Mouse (Mus musculus): ENCODE results near the gene Gm20662. TPM values are rescaled to one million over a fixed set of nuclear protein-coding genes. Genes with fewer than 3 reads are reported as not detected.

The Gm20662 gene
- polyA plus RNA-seq, 1 experiment from 2014 or later = 0.75 TPM

DNA sequence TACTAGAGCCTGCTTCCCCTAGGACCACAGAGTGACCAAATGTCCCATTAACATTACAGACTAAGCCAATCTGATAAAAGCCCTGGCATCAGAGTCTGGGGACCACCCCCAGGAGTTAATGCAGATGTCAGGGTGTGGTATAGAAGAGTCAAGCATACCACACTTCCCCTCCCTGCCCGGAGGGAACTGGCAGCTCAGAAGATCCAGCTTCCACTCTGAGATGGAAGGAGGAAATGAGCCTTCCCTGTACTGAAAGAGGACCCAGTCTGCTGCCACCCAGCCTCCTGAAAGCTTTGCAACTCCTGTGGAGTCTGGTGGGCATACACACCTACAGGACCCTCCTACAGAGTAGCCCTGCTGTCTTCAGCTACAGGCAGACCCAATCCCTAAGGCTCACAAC, 58.9 kb downstream of the Gm20662 start:
- Histone ChIP-seq H3K4me2 (ENCODE audit: low read depth, low read length) (no peak overlapping the region), H3K27ac (ENCODE audit: low read length) (no peak overlapping the region), H3K4me1 (replicated peaks; ENCODE audit: control insufficient read depth, insufficient read depth, low read length) (peaks cover 17% of the 10 kb centered on the region), H3K4me3 (ENCODE audit: low read length) (no peak overlapping the region), H3K27me3 (ENCODE audit: control insufficient read depth, insufficient read depth, low read depth, low read length) (no peaks in the 10 kb centered on the region), H3K9ac (ENCODE audit: low read length) (no peak overlapping the region), H3K9me3 (ENCODE audit: control insufficient read depth, low read length) (no peaks in the 10 kb centered on the region), H3K36me3 (ENCODE audit: control insufficient read depth, insufficient read depth, low read length) (peaks cover 14% of the 10 kb centered on the region)
- ATAC-seq (ENCODE audit: low read depth) = no peak
- 56% methylated on average over 1 of the region's 1 CpGs for WGBS

DNA sequence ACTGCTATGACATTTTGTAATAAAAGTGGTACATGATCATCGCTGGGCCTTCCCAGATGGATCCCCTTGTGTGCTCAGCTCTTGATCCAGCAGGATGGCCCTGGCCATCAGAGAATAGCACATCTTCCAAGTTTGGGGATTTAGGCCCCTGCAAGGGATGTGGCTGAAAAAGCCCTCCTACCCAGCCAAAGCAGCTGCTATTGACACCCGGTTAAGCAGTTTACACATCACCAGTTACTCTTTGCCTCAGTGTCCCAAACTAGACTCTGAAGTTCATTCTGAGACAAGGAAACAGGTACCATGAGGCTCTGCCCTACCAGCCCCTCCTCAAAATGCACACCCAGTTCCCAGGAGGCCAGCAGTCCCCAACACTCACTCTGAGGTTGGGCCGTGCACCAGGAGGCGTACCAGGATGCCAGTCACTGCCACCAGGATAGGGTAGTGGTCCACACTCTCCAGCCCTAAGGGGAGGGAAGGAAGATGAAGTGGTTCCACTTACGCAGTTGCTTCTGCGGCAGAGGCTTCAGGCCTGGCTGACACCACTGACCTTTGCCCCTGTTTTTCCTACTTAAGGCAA, 59.6 kb downstream of the Gm20662 start:
- peaks cover 16% of the 10 kb centered on the region for H3K4me1 ChIP-seq (replicated peaks; ENCODE audit: control insufficient read depth, insufficient read depth, low read length)
- H3K27me3 ChIP-seq (ENCODE audit: control insufficient read depth, insufficient read depth, low read depth, low read length) = no peaks in the 10 kb centered on the region
- peaks cover 14% of the 10 kb centered on the region for H3K36me3 ChIP-seq (ENCODE audit: control insufficient read depth, insufficient read depth, low read length)
- H3K9me3 ChIP-seq (ENCODE audit: control insufficient read depth, low read length) = no peaks in the 10 kb centered on the region
- no peak for ATAC-seq (ENCODE audit: low read depth)
- no peak overlapping the region for H3K4me2 ChIP-seq (ENCODE audit: low read depth, low read length)
- WGBS = 84% methylated on average over 6 of the region's 6 CpGs
- H3K9ac ChIP-seq (ENCODE audit: low read length) = no peak overlapping the region
- no peak overlapping the region for H3K27ac ChIP-seq (ENCODE audit: low read length)
- no peak overlapping the region for H3K4me3 ChIP-seq (ENCODE audit: low read length)

DNA sequence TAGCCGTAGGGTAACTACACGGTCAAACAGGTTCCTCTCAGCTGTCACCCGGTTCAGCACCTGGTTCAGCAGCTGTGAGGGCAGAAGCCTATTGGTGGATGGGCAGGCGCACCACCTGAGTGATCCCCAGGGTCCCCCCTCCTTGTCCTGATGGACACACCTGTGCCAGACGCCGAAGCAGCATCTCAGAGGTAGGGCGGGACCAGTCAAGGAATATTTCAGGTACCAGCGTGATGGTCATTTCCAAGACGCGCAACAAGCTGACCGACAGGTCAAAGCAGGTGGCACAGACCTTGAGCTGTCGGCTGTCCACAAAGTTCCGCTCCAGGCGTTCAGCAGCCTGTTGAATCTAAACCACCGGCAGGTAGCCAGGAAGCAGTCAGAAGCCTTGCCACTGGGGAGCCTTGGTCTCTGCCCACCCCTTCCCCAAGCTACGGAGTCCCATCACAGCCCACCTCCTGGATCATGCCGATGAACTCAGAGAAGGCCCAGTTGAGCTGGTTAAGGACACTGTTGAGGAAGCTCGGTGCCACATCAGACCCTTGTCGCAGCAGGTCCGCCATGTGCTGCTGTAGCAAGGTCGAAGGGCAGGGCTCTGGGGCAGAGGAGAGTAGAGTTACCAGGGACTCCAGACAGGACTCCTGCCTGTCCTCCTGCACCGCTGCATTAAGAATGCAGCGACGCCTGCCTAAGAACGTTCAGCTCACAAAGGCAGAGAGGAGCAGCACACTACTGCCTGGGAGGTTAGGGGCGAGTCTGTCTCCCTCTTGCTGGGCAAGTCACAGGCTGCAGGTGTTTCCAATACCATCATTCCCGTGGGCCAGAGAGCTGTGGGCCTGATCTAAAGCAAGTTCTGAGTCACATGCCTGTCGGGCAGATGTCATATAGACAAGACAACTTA, 60.5 kb downstream of the Gm20662 start:
- no peaks in the 10 kb centered on the region for H3K9me3 ChIP-seq (ENCODE audit: control insufficient read depth, low read length)
- no peak overlapping the region for H3K4me3 ChIP-seq (ENCODE audit: low read length)
- H3K4me1 ChIP-seq (replicated peaks; ENCODE audit: control insufficient read depth, insufficient read depth, low read length) = peaks cover 16% of the 10 kb centered on the region
- ATAC-seq (ENCODE audit: low read depth) = no peak
- WGBS = 78% methylated on average over 28 of the region's 28 CpGs
- no peaks in the 10 kb centered on the region for H3K27me3 ChIP-seq (ENCODE audit: control insufficient read depth, insufficient read depth, low read depth, low read length)
- peaks cover 12% of the 10 kb centered on the region for H3K36me3 ChIP-seq (ENCODE audit: control insufficient read depth, insufficient read depth, low read length)
- H3K27ac ChIP-seq (ENCODE audit: low read length) = no peak overlapping the region
- H3K4me2 ChIP-seq (ENCODE audit: low read depth, low read length) = no peak overlapping the region
- H3K9ac ChIP-seq (ENCODE audit: low read length) = no peak overlapping the region

DNA sequence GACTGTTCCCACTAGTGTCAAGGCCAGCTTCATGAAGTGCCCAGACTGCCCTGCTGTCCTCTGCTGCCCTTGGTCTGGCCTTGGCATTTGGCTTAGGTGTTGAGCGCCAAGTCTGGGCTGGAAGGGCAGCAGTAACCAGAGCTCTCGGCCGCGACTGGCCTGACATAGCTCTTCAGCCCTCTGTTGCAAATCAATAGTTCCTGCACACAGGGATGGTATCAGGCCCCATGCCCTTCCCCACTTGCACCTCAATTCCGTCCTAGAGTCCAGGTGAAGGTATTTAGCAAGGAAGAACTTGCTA, 61.1 kb downstream of the Gm20662 start:
- Histone ChIP-seq H3K36me3 (ENCODE audit: control insufficient read depth, insufficient read depth, low read length) (peaks cover 12% of the 10 kb centered on the region), H3K4me2 (ENCODE audit: low read depth, low read length) (no peak overlapping the region)
- 89% methylated on average over 5 of the region's 5 CpGs for WGBS

DNA sequence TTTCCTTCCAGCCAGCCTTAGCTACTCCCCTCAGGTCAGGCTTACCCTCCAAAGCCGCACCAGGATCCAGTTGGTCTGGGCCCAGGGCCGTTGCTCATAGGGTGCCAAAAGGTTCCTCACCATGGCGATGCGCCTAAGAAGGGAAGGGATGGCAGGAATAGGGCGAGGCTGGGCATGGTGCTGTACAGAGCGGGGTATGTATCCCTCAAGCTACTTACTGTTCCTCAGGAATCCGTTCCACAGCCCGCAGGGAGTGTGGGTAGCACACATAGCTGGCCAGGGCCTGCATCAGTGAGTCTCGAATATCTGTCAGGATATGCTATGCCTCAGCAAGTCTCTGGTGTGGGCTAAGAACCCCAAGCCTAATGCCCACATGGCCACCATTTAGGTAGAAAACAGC, 62.1 kb downstream of the Gm20662 start:
- WGBS = 95% methylated on average over 9 of the region's 9 CpGs
- Histone ChIP-seq H3K27me3 (ENCODE audit: control insufficient read depth, insufficient read depth, low read depth, low read length) (no peaks in the 10 kb centered on the region), H3K9ac (ENCODE audit: low read length) (no peak overlapping the region), H3K27ac (ENCODE audit: low read length) (no peak overlapping the region), H3K4me1 (replicated peaks; ENCODE audit: control insufficient read depth, insufficient read depth, low read length) (peaks cover 7% of the 10 kb centered on the region), H3K4me2 (ENCODE audit: low read depth, low read length) (no peak overlapping the region), H3K4me3 (ENCODE audit: low read length) (no peak overlapping the region), H3K36me3 (ENCODE audit: control insufficient read depth, insufficient read depth, low read length) (peaks cover 12% of the 10 kb centered on the region), H3K9me3 (ENCODE audit: control insufficient read depth, low read length) (no peaks in the 10 kb centered on the region)
- no peak for ATAC-seq (ENCODE audit: low read depth)

More for the DNA sequence above, 61.1 kb downstream of the Gm20662 start:
- Histone ChIP-seq H3K4me3 (ENCODE audit: low read length) (no peak overlapping the region), H3K27ac (ENCODE audit: low read length) (no peak overlapping the region), H3K27me3 (ENCODE audit: control insufficient read depth, insufficient read depth, low read depth, low read length) (no peaks in the 10 kb centered on the region), H3K9me3 (ENCODE audit: control insufficient read depth, low read length) (no peaks in the 10 kb centered on the region), H3K9ac (ENCODE audit: low read length) (no peak overlapping the region), H3K4me1 (replicated peaks; ENCODE audit: control insufficient read depth, insufficient read depth, low read length) (peaks cover 16% of the 10 kb centered on the region)
- no peak for ATAC-seq (ENCODE audit: low read depth)

DNA sequence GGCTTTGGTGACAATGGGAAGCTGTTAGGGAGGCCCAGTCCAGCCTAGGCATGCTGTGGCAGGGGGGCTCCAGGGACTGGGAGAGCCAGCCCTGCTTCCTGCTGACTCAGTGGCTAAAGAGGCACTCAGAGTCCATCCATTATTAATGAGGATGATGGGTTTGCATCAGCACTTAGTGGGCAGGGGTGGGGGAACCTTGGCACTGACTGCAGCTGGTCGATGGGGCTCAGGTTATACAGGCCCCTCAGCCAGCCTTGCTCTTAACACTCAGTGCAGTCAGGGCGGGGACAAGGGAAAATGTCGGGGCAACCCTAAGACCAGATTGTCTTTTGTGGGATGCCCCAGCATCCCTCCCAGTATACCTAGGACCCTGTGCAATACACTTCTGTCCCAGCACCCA, 66.0 kb downstream of the Gm20662 start:
- peaks cover 2% of the 10 kb centered on the region; the same call in 1 of the 2 replicates for H3K36me3 ChIP-seq (ENCODE audit: control insufficient read depth, insufficient read depth, low read length)
- no peaks in the 10 kb centered on the region for H3K4me1 ChIP-seq (replicated peaks; ENCODE audit: control insufficient read depth, insufficient read depth, low read length)
- H3K27me3 ChIP-seq (ENCODE audit: control insufficient read depth, insufficient read depth, low read depth, low read length) = no peaks in the 10 kb centered on the region
- no peak overlapping the region for H3K4me3 ChIP-seq (ENCODE audit: low read length)
- H3K27ac ChIP-seq (ENCODE audit: low read length) = no peak overlapping the region
- no peak for ATAC-seq (ENCODE audit: low read depth)
- H3K9me3 ChIP-seq (ENCODE audit: control insufficient read depth, low read length) = no peaks in the 10 kb centered on the region
- no peak overlapping the region for H3K4me2 ChIP-seq (ENCODE audit: low read depth, low read length)
- WGBS = 88% methylated on average over 3 of the region's 3 CpGs
- H3K9ac ChIP-seq (ENCODE audit: low read length) = no peak overlapping the region

DNA sequence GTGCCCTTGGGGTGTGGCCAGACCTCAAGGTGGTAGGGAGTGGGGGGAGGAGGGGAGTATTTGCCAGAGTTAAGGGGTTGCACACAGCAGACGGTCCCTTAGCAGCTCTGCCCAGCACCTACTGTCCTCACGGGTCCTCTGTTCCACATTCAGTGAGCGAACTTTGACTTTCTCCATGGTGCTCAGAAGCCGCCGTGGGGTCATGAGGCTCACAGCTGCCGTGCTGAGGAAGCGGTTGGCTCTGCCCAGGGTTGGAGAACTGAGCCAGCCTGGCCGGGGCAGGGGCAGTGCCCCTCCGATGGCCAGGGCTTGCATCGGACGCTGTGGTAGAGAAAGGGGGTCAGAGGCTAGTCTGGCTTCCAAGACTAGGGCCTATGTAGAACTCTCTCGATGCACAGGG, 67.2 kb downstream of the Gm20662 start:
- no peak overlapping the region for H3K4me3 ChIP-seq (ENCODE audit: low read length)
- no peak overlapping the region for H3K27ac ChIP-seq (ENCODE audit: low read length)
- WGBS = 87% methylated on average over 12 of the region's 12 CpGs
- H3K36me3 ChIP-seq (ENCODE audit: control insufficient read depth, insufficient read depth, low read length) = peaks cover 2% of the 10 kb centered on the region; the same call in 1 of the 2 replicates
- H3K4me2 ChIP-seq (ENCODE audit: low read depth, low read length) = no peak overlapping the region
- H3K9ac ChIP-seq (ENCODE audit: low read length) = no peak overlapping the region
- ATAC-seq (ENCODE audit: low read depth) = no peak
- H3K4me1 ChIP-seq (replicated peaks; ENCODE audit: control insufficient read depth, insufficient read depth, low read length) = no peaks in the 10 kb centered on the region
- no peaks in the 10 kb centered on the region for H3K27me3 ChIP-seq (ENCODE audit: control insufficient read depth, insufficient read depth, low read depth, low read length)
- no peaks in the 10 kb centered on the region for H3K9me3 ChIP-seq (ENCODE audit: control insufficient read depth, low read length)

DNA sequence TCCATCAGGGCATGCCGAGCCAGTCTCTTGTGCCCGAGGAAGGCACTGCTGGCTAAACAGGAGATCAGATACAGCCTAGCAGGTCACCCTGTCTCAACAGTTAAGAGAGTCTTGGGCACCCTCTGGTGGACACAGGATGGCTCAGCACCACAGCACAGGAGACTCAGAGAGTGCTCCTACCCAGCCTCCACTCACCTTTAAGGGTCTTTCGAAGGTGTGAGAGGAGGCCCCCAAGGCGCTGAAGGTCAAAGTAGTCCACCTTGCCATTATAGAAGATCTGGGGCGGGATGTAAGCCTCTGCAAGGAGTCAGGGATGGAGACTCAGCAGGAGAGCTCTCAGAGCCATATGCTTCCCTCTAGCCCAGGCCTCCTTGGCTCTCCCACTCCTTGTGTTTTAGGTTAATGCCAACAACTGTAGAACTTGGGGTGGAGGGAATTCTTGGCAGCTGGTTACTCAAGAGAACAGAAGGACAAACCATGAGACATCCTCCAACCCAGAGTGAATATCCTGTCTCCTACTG, 69.4 kb downstream of the Gm20662 start:
- H3K9ac ChIP-seq (ENCODE audit: low read length) = no peak overlapping the region
- no peak overlapping the region for H3K4me2 ChIP-seq (ENCODE audit: low read depth, low read length)
- 0 out of 2 replicates have a peak, but pooled peaks have one; percentile 35 for ATAC-seq (ENCODE audit: low read depth)
- no peaks in the 10 kb centered on the region for H3K4me1 ChIP-seq (replicated peaks; ENCODE audit: control insufficient read depth, insufficient read depth, low read length)
- no peaks in the 10 kb centered on the region for H3K27me3 ChIP-seq (ENCODE audit: control insufficient read depth, insufficient read depth, low read depth, low read length)
- no peak overlapping the region for H3K4me3 ChIP-seq (ENCODE audit: low read length)
- no peaks in the 10 kb centered on the region for H3K9me3 ChIP-seq (ENCODE audit: control insufficient read depth, low read length)
- no peak overlapping the region for H3K27ac ChIP-seq (ENCODE audit: low read length)
- 41% methylated on average over 5 of the region's 5 CpGs for WGBS
- peaks cover 2% of the 10 kb centered on the region; the same call in 1 of the 2 replicates for H3K36me3 ChIP-seq (ENCODE audit: control insufficient read depth, insufficient read depth, low read length)

DNA sequence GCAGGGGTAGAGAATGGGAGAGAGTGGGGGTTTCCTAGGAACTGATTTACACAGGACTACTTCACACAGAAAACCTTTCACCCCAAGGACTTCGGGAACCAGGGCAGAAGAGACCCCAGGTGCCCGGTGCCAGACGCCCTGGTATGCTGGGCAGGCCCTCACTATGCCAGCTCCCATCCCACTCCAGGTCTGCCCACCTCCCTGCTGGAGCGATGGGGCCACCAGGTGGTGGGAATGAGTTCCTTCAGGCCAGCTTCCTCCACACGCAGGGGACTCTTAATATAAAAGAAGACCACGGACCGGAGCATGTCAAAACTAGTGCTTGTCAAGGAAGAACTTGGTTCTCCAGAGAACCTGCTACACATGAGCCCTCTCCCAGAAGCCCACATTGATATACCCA, 71.0 kb downstream of the Gm20662 start:
- Histone ChIP-seq H3K36me3 (ENCODE audit: control insufficient read depth, insufficient read depth, low read length) (peaks cover 5% of the 10 kb centered on the region), H3K4me3 (ENCODE audit: low read length) (no peak overlapping the region), H3K27me3 (ENCODE audit: control insufficient read depth, insufficient read depth, low read depth, low read length) (no peaks in the 10 kb centered on the region), H3K9ac (ENCODE audit: low read length) (no peak overlapping the region), H3K4me2 (ENCODE audit: low read depth, low read length) (no peak overlapping the region), H3K4me1 (replicated peaks; ENCODE audit: control insufficient read depth, insufficient read depth, low read length) (no peaks in the 10 kb centered on the region), H3K9me3 (ENCODE audit: control insufficient read depth, low read length) (no peaks in the 10 kb centered on the region), H3K27ac (ENCODE audit: low read length) (no peak overlapping the region)
- no peak for ATAC-seq (ENCODE audit: low read depth)
- WGBS = 77% methylated on average over 7 of the region's 7 CpGs

Data from lung, embryonic 16.5 days (tissue).